Mouse (Mus musculus) hindbrain, postnatal 0 days (tissue): Measurements from ENCODE around the gene Hsp90ab1. TPM values are rescaled to one million over a fixed set of nuclear protein-coding genes. Genes with fewer than 3 reads are reported as not detected.

Experiments used
- ATAC-seq: fragments of 200-750 bp; cut with Nextera tagmentation; 2 replicates; pipeline ENCODE4 v1.8.0; 2017; ENCODE audit warnings: mild to moderate bottlenecking, moderate TSS enrichment, moderate library complexity
- DNase-seq: peaks from one replicate; pipeline ENCODE4 v3.0.0-alpha.2; 2015; ENCODE audit warnings: low spot score
- H3K27ac ChIP-seq: fragments of 300-500 bp; sonication (generic); 2 replicates; pipeline ENCODE4 v1.5.1; 2014; ENCODE audit warnings: mild to moderate bottlenecking
- H3K27me3 ChIP-seq: fragments of 300-500 bp; sonication (generic); 2 replicates; pipeline ENCODE4 v1.6.1; 2014; ENCODE audit warnings: low read length, mixed read lengths; ENCODE audit not compliant: insufficient read depth
- H3K36me3 ChIP-seq: fragments of 300-500 bp; sonication (generic); 2 replicates; pipeline ENCODE4 v1.6.1; 2014; ENCODE audit warnings: low read length, mixed read lengths; ENCODE audit not compliant: insufficient read depth
- H3K4me1 ChIP-seq: fragments of 300-500 bp; sonication (generic); 2 replicates; pipeline ENCODE4 v1.6.1; 2014; ENCODE audit warnings: antibody characterized with exemption, low read length, mixed read lengths; ENCODE audit not compliant: insufficient read depth
- H3K4me2 ChIP-seq: fragments of 300-500 bp; sonication (generic); 2 replicates; pipeline ENCODE4 v1.6.1; 2014; ENCODE audit warnings: low read depth, mild to moderate bottlenecking, low read length, moderate library complexity, mixed read lengths
- H3K4me3 ChIP-seq: fragments of 300-500 bp; sonication (generic); 2 replicates; pipeline ENCODE4 v1.5.1; 2014; ENCODE audit warnings: low read length
- H3K9ac ChIP-seq: fragments of 300-500 bp; sonication (generic); replicated peaks from 2 replicates; pipeline ENCODE4 v1.6.1; 2014; ENCODE audit warnings: mild to moderate bottlenecking, low read length, moderate library complexity, mixed read lengths
- H3K9me3 ChIP-seq: fragments of 300-500 bp; sonication (generic); 2 replicates; pipeline ENCODE4 v1.6.1; 2016; ENCODE audit warnings: low read length, mixed read lengths
- CTCF ChIP-seq: IDR thresholded peaks from 2 replicates; pipeline ENCODE4 v1.5.1; 2016; ENCODE audit warnings: antibody characterized with exemption, control low read depth, low read depth
- WGBS: fragments of 180-500 bp; shearing (Covaris S2); extraction: QIAGEN DNeasy Blood & Tissue Kit; methylation state at CpG from one replicate; pipeline ENCODE4 v1.1.7; 2014; 5-methylcytosine and 5-hydroxymethylcytosine counted together
- polyA plus RNA-seq: library from polyadenylated mRNA; unstranded; fragments of >200 nt; fragmentation: Nextera tagmentation; extraction: Ambion mirVana; gene quantifications from 2 replicates; pipeline ENCODE4 v1.2.1, GENCODE M21; 2015
- total RNA-seq: library from RNA; depleted of rRNA; stranded (reverse); fragments of >200 nt; gene quantifications from 2 replicates; pipeline ENCODE4 v1.2.3, GENCODE M21; 2014

Hsp90ab1 gene
- total and polyA plus RNA-seq, 2 experiments from 2014 or later, result 982 to 1,504 TPM

- H3K4me3 ChIP-seq, result no peak overlapping the region
- H3K36me3 ChIP-seq, result no peaks in the 10 kb centered on the region
- 18% methylated on average over 11 of the region's 11 CpGs for WGBS
- H3K27me3 ChIP-seq, result no peaks in the 10 kb centered on the region
- peak overlapping the region; percentile 76 for H3K27ac ChIP-seq
- ATAC-seq, result peak; percentile 64
- H3K4me2 ChIP-seq, result no peak overlapping the region
- no peak overlapping the region for H3K9ac ChIP-seq
- TF ChIP-seq CTCF, result peak; percentile 77
- DNase-seq, result peak; percentile 77
- H3K4me1 ChIP-seq, result peaks cover 35% of the 10 kb centered on the region
- no peaks in the 10 kb centered on the region for H3K9me3 ChIP-seq
Measured at GRCm38 (mm10) chr17:45596631-45597396, 23.7 kb upstream of the Hsp90ab1 start.

- Histone ChIP-seq H3K9ac (peak overlapping the region; percentile 60), H3K27ac (peak overlapping the region; percentile 76), H3K9me3 (no peaks in the 10 kb centered on the region), H3K4me1 (peaks cover 36% of the 10 kb centered on the region), H3K36me3 (no peaks in the 10 kb centered on the region), H3K27me3 (no peaks in the 10 kb centered on the region), H3K4me3 (peak overlapping the region; percentile 52), H3K4me2 (peak overlapping the region; percentile 97)
- TF ChIP-seq CTCF, result no peak
- DNase-seq (no peak), ATAC-seq (no peak; the same call in 1 of the 2 replicates)
- WGBS, result 6% methylated on average over 23 of the region's 23 CpGs
Measured at GRCm38 (mm10) chr17:45595736-45596390, 22.8 kb upstream of the Hsp90ab1 start.

GRCm38 (mm10) chr17:45594881-45595735, 22.0 kb upstream of the Hsp90ab1 start:
- Histone ChIP-seq H3K9me3 (no peaks in the 10 kb centered on the region), H3K4me3 (peak overlapping the region; percentile 52), H3K4me2 (peak overlapping the region; percentile 97), H3K36me3 (no peaks in the 10 kb centered on the region), H3K9ac (peak overlapping the region; percentile 60), H3K27me3 (no peaks in the 10 kb centered on the region), H3K27ac (peak overlapping the region; percentile 76), H3K4me1 (peaks cover 36% of the 10 kb centered on the region)
- WGBS, result under 1% methylated on average over 58 of the region's 58 CpGs
- TF ChIP-seq CTCF, result 0 out of 2 replicates have a peak, but pooled peaks have one; percentile 1
- ATAC-seq (peak; percentile 60), DNase-seq (peak; percentile 73)

GRCm38 (mm10) chr17:45594195-45594594, 21.1 kb upstream of the Hsp90ab1 start:
- DNase-seq (no peak), ATAC-seq (no peak)
- Histone ChIP-seq H3K4me2 (peak overlapping the region; percentile 97), H3K4me3 (peak overlapping the region; percentile 52), H3K27ac (no peak overlapping the region), H3K4me1 (peaks cover 32% of the 10 kb centered on the region), H3K27me3 (no peaks in the 10 kb centered on the region), H3K9me3 (no peaks in the 10 kb centered on the region), H3K9ac (peak overlapping the region; percentile 60; the same call in 1 of the 2 replicates), H3K36me3 (no peaks in the 10 kb centered on the region)
- WGBS, result 48% methylated on average over 8 of the region's 8 CpGs
- no peak for TF ChIP-seq CTCF

GRCm38 (mm10) chr17:45593479-45593878, 20.4 kb upstream of the Hsp90ab1 start:
- 44% methylated on average over 8 of the region's 8 CpGs for WGBS
- ATAC-seq (no peak), DNase-seq (no peak)
- Histone ChIP-seq H3K9ac (no peak overlapping the region), H3K4me1 (peaks cover 30% of the 10 kb centered on the region), H3K9me3 (no peaks in the 10 kb centered on the region), H3K27ac (no peak overlapping the region), H3K4me3 (0 out of 2 replicates have a peak overlapping the region, but pooled peaks have one; percentile 0), H3K4me2 (peak overlapping the region; percentile 97), H3K27me3 (no peaks in the 10 kb centered on the region), H3K36me3 (no peaks in the 10 kb centered on the region)
- peak; percentile 41 for TF ChIP-seq CTCF
